Mouse (Mus musculus): ENCODE results near the gene Tpgs1. TPM values are rescaled to one million over a fixed set of nuclear protein-coding genes. Genes with fewer than 3 reads are reported as not detected.
A peak's percentile ranks its signal among the peaks of the same experiment; 100 is the strongest.

Tpgs1 gene
- polyA plus RNA-seq, 1 experiment from 2014 or later = 59.7 TPM

DNA sequence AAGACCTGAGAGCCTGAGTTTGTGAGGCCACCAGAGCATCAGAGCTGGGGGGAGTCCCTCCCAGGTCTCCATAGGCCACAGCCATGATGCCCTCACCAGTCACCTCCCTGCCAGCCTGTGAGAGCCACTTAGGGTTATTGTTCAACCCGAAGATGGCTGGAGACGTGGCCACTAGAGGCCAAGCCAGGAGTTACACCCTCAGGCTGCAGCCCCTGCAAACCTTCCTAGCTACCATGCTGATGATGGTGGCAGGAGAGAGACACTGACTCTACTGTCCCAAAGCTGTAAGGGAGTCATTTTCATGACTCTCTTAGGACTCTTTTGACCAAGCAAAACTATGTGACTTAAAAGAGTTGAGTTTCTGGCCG lies 2.9 kb downstream of the Tpgs1 start:
- WGBS = 52% methylated on average over 3 of the region's 3 CpGs
- no peaks in the 10 kb centered on the region for H3K9me3 ChIP-seq (ENCODE audit: control insufficient read depth, low read length)
- no peak overlapping the region for H3K4me3 ChIP-seq (ENCODE audit: low read depth, low read length)
- no peak for ATAC-seq (replicated peaks; ENCODE audit: low FRiP score)
- H3K27ac ChIP-seq (ENCODE audit: low read depth, low read length) = no peak overlapping the region
- H3K9ac ChIP-seq (ENCODE audit: low read length) = no peak overlapping the region
- H3K4me2 ChIP-seq (ENCODE audit: low read depth, low read length, severe bottlenecking) = no peak overlapping the region
- peaks cover 13% of the 10 kb centered on the region for H3K4me1 ChIP-seq (replicated peaks; ENCODE audit: control insufficient read depth, insufficient read depth, low read length)
- DNase-seq (ENCODE audit: low spot score) = no peak
- no peaks in the 10 kb centered on the region for H3K27me3 ChIP-seq (ENCODE audit: control insufficient read depth, insufficient read depth, low read length)
- no peaks in the 10 kb centered on the region; the same call in 1 of the 2 replicates for H3K36me3 ChIP-seq (ENCODE audit: control insufficient read depth, insufficient read depth, low read length)

DNA sequence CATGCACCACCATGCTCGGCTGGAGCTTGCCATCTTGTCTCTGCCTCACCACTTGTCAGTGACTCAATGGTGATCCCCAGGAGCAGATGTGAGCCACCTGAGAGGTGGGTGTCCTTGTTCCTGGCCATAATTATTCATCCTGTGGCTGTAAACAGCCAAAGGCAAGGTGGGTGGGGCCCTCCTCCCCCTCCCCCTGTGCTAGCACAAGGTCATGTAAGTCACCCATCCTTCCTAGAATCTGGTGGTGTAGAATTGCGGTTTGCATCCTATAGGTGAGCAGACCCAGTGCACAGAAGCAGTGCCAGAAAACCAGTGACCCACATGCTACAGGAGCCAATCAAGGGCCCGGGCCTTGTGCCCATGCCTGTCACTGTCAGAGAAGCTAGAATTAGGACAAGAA lies 3.9 kb downstream of the Tpgs1 start:
- 87% methylated on average over 3 of the region's 3 CpGs for WGBS
- DNase-seq (ENCODE audit: low spot score) (no peak), ATAC-seq (replicated peaks; ENCODE audit: low FRiP score) (no peak)
- no peaks in the 10 kb centered on the region for H3K9me3 ChIP-seq (ENCODE audit: control insufficient read depth, low read length)
- H3K27me3 ChIP-seq (ENCODE audit: control insufficient read depth, insufficient read depth, low read length) = no peaks in the 10 kb centered on the region
- H3K36me3 ChIP-seq (ENCODE audit: control insufficient read depth, insufficient read depth, low read length) = no peaks in the 10 kb centered on the region; the same call in 1 of the 2 replicates
- no peak overlapping the region for H3K4me2 ChIP-seq (ENCODE audit: low read depth, low read length, severe bottlenecking)
- H3K4me3 ChIP-seq (ENCODE audit: low read depth, low read length) = no peak overlapping the region
- peaks cover 13% of the 10 kb centered on the region for H3K4me1 ChIP-seq (replicated peaks; ENCODE audit: control insufficient read depth, insufficient read depth, low read length)
- no peak overlapping the region for H3K27ac ChIP-seq (ENCODE audit: low read depth, low read length)
- no peak overlapping the region for H3K9ac ChIP-seq (ENCODE audit: low read length)

DNA sequence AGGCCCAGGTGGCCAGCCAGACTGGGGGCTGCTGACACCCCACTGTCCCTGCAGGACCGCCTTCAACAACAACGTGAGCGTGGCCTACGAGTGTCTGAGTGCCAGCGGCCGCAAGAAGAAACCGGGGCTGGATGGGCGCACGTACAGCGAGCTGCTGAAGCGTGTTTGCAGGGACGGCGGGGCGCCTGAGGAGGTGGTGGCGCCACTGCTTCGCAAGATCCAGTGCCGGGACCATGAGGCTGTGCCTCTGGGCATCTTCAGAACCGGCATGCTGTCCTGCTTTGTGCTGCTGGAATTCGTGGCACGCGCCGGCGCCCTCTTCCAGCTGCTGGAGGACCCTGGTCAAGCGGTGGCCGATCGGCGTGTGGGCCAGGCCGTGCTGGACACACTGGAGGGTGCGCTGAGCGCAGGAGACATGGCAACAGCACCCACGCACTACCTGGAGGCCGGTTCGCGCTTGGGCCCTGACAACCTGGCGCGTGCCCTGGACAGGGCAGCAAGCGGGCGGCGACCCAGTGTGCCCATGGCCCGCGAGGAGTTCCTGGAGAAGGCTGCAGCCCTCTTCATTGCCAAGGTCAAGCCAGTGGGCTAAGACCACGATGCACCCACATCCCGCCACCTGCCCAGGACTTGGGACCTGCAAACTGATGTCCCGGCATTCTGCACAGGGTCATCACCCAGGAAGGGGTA lies 6.3 kb downstream of the Tpgs1 start:
- 58% methylated on average over 44 of the region's 44 CpGs for WGBS
- no peak overlapping the region for H3K27ac ChIP-seq (ENCODE audit: low read depth, low read length)
- no peak overlapping the region for H3K9ac ChIP-seq (ENCODE audit: low read length)
- H3K4me1 ChIP-seq (replicated peaks; ENCODE audit: control insufficient read depth, insufficient read depth, low read length) = peaks cover 5% of the 10 kb centered on the region
- DNase-seq (ENCODE audit: low spot score) = no peak
- H3K4me2 ChIP-seq (ENCODE audit: low read depth, low read length, severe bottlenecking) = no peak overlapping the region
- no peaks in the 10 kb centered on the region for H3K9me3 ChIP-seq (ENCODE audit: control insufficient read depth, low read length)
- H3K4me3 ChIP-seq (ENCODE audit: low read depth, low read length) = no peak overlapping the region
- no peaks in the 10 kb centered on the region for H3K27me3 ChIP-seq (ENCODE audit: control insufficient read depth, insufficient read depth, low read length)
- H3K36me3 ChIP-seq (ENCODE audit: control insufficient read depth, insufficient read depth, low read length) = no peaks in the 10 kb centered on the region; the same call in 1 of the 2 replicates
- ATAC-seq (replicated peaks; ENCODE audit: low FRiP score) = no peak

DNA sequence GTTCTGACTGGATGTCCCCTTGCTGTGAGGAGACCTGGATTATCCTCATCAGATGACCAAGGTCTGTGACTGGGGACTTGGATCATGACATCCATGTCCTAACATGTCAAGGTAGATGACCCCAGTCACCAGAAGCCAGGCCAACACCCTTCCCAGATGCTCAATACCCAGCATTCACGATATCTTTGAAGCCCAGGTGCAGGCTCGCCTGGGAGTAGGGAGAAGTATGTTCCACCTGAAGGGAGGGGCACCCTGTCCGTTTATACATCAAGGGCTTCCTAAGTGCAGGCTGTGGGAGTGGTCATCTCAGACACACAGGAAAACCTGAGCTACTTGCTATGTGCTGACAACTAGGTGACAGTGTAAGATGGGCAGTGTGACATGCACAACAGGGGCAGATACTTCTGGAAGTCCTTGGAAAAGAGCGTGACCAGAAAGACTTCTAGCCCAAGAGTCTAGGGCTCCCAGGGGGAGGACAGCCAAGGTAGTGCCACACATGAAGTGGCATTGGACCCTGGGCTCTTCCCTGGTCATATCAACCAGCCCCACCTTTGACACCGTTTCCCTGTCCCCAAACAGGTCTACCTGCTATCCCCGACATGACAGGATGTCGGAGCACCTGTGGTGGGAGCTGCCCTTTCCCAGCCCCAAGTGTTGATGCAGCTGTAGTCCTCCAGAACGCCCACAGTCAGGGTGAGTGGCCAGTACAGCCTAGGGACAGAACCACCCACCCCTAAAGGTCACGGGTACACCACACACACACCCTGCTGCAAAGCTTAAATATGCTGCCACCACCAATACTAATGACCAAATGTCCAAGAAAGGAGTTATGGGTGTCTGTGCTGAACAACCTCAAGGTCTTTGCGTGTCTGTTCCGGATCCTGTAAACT lies 11.7 kb downstream of the Tpgs1 start:
- peak overlapping the region; percentile 77; the same call in 1 of the 2 replicates for H3K27ac ChIP-seq (ENCODE audit: low read depth, low read length)
- H3K27me3 ChIP-seq (ENCODE audit: control insufficient read depth, insufficient read depth, low read length) = no peaks in the 10 kb centered on the region
- 41% methylated on average over 11 of the region's 11 CpGs for WGBS
- peak overlapping the region; percentile 71 for H3K4me3 ChIP-seq (ENCODE audit: low read depth, low read length)
- peak overlapping the region; percentile 59 for H3K4me2 ChIP-seq (ENCODE audit: low read depth, low read length, severe bottlenecking)
- peaks cover 14% of the 10 kb centered on the region for H3K4me1 ChIP-seq (replicated peaks; ENCODE audit: control insufficient read depth, insufficient read depth, low read length)
- ATAC-seq (replicated peaks; ENCODE audit: low FRiP score) = peak; percentile 51
- H3K9me3 ChIP-seq (ENCODE audit: control insufficient read depth, low read length) = no peaks in the 10 kb centered on the region
- no peak for DNase-seq (ENCODE audit: low spot score)
- no peaks in the 10 kb centered on the region; the same call in 1 of the 2 replicates for H3K36me3 ChIP-seq (ENCODE audit: control insufficient read depth, insufficient read depth, low read length)
- H3K9ac ChIP-seq (ENCODE audit: low read length) = peak overlapping the region; percentile 43

DNA sequence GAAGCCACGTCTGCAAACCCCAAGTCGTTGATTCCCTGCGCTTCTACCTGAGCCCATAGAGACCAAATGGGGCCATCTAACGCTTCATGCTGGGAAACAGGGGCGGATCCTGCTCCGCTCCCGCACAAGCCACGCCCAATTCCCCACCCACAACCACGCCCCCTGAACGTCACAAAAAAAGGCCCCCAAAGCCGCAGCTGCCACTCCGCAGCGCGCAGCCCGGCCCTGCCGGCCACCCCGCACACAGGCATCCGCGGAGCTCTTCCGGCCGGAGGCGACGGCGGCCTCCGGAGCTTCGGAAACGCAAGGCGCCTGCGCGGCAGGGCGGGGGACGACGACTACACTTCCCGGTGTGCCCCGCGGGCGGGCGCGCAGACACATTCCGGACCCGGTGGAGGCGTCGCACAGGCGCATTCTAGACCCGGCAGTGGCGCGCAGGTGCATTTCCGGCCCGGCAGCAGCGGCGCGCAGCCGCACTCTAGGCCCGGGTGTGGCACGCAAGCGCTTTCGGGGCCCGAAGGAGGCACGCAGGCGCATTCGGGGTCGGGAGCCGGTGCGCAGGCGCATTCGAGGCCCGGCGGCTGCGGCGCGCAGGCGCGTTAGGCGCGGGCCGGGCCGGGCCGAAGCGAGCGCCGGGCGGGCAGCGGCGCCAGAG lies 12.5 kb downstream of the Tpgs1 start, which contains the start of gene Cdc34:
TSS of gene Cdc34 (plus strand) at position 605 of the 655 bp plus-strand sequence.
- Histone ChIP-seq H3K27me3 (ENCODE audit: control insufficient read depth, insufficient read depth, low read length) (no peaks in the 10 kb centered on the region), H3K4me3 (ENCODE audit: low read depth, low read length) (peak within 1 kb of the TSS; percentile 71), H3K36me3 (ENCODE audit: control insufficient read depth, insufficient read depth, low read length) (peaks cover 4% of the 10 kb centered on the region; the same call in 1 of the 2 replicates), H3K27ac (ENCODE audit: low read depth, low read length) (peak within 1 kb of the TSS; percentile 77), H3K4me1 (replicated peaks; ENCODE audit: control insufficient read depth, insufficient read depth, low read length) (peaks cover 14% of the 10 kb centered on the region), H3K4me2 (ENCODE audit: low read depth, low read length, severe bottlenecking) (peak within 1 kb of the TSS; percentile 92), H3K9me3 (ENCODE audit: control insufficient read depth, low read length) (no peaks in the 10 kb centered on the region), H3K9ac (ENCODE audit: low read length) (peak within 1 kb of the TSS; percentile 76)
- DNase-seq (ENCODE audit: low spot score) (peak; percentile 100), ATAC-seq (replicated peaks; ENCODE audit: low FRiP score) (peak; percentile 95)
- under 1% methylated on average over 84 of the region's 84 CpGs for WGBS

DNA sequence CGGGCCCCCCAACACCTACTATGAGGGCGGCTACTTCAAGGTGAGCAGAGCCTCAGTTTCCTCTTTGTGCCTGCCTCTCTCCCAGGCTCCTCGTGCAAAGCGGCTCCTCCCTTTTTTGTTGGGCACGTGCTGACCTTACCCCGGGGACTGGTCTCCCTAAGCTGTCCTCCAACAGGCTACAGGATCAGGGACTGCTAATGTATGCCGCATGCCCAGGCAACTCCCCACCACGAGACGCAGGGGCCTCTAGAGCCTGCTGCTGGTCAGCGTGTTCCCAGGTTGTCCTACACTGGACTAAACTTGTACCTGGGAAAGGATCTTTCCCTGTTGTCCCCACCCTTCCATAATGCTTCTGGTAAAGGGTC lies 13.4 kb downstream of the Tpgs1 start:
- no peaks in the 10 kb centered on the region for H3K9me3 ChIP-seq (ENCODE audit: control insufficient read depth, low read length)
- H3K36me3 ChIP-seq (ENCODE audit: control insufficient read depth, insufficient read depth, low read length) = peaks cover 5% of the 10 kb centered on the region; the same call in 1 of the 2 replicates
- DNase-seq (ENCODE audit: low spot score) (peak; percentile 70), ATAC-seq (replicated peaks; ENCODE audit: low FRiP score) (peak; percentile 9; the same call in 1 of the 2 replicates)
- H3K4me1 ChIP-seq (replicated peaks; ENCODE audit: control insufficient read depth, insufficient read depth, low read length) = peaks cover 14% of the 10 kb centered on the region
- no peak overlapping the region for H3K27ac ChIP-seq (ENCODE audit: low read depth, low read length)
- H3K9ac ChIP-seq (ENCODE audit: low read length) = peak overlapping the region; percentile 76
- H3K4me3 ChIP-seq (ENCODE audit: low read depth, low read length) = peak overlapping the region; percentile 71
- peak overlapping the region; percentile 92 for H3K4me2 ChIP-seq (ENCODE audit: low read depth, low read length, severe bottlenecking)
- WGBS = 3% methylated on average over 10 of the region's 10 CpGs
- no peaks in the 10 kb centered on the region for H3K27me3 ChIP-seq (ENCODE audit: control insufficient read depth, insufficient read depth, low read length)

DNA sequence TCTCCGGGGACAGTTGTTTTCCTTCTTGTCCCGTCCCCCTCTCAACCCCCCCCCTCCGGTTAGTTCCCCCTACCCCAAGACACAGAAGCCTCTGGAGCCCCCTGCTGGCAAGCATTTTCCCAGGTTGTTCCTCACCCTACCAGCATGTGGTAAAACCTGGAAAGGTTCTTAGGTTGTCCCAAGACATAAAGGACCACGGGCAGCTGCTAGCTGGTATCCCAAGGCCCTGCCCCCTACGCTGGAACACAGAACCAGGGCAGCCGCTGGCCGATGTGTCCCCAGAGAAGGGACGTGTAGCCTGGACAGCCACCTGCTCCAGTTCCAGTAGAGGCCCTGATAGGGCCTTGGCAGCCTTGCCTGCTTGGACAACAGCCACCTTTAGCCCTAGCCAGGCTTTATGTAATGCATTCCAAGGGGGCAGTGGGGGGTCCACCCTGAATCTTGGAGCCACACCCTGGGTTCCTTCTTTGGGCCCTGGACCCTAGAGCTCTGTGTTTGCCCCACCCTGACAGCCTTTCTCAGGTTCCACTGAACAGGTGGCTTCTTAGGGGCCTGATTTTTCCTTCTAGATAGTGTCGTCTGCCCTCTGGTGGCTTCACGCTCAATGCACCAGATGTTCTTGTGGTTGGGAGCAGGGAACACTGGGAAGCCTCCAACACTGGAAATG lies 13.9 kb downstream of the Tpgs1 start:
- ATAC-seq (replicated peaks; ENCODE audit: low FRiP score) = no peak
- H3K27ac ChIP-seq (ENCODE audit: low read depth, low read length) = no peak overlapping the region

More for the DNA sequence above, 13.9 kb downstream of the Tpgs1 start:
- peak overlapping the region; percentile 92 for H3K4me2 ChIP-seq (ENCODE audit: low read depth, low read length, severe bottlenecking)
- peak overlapping the region; percentile 76 for H3K9ac ChIP-seq (ENCODE audit: low read length)
- 6% methylated on average over 10 of the region's 10 CpGs for WGBS
- H3K9me3 ChIP-seq (ENCODE audit: control insufficient read depth, low read length) = no peaks in the 10 kb centered on the region
- H3K4me3 ChIP-seq (ENCODE audit: low read depth, low read length) = peak overlapping the region; percentile 71
- H3K36me3 ChIP-seq (ENCODE audit: control insufficient read depth, insufficient read depth, low read length) = peaks cover 8% of the 10 kb centered on the region; the same call in 1 of the 2 replicates
- DNase-seq (ENCODE audit: low spot score) = no peak
- peaks cover 14% of the 10 kb centered on the region for H3K4me1 ChIP-seq (replicated peaks; ENCODE audit: control insufficient read depth, insufficient read depth, low read length)
- no peaks in the 10 kb centered on the region for H3K27me3 ChIP-seq (ENCODE audit: control insufficient read depth, insufficient read depth, low read length)
